Mouse (Mus musculus) embryonic facial prominence, embryonic 14.5 days (tissue): Measurements from ENCODE around the gene Ubxn11. TPM values are rescaled to one million over a fixed set of nuclear protein-coding genes. Genes with fewer than 3 reads are reported as not detected.

ENCODE experiments used
- ATAC-seq: fragments of 200-750 bp; cut with Nextera tagmentation; 2 replicates; pipeline ENCODE4 v1.8.0; 2017; ENCODE audit warnings: low read depth, moderate number of reproducible peaks, moderate TSS enrichment
- DNase-seq: peaks from one replicate; pipeline ENCODE4 v3.0.0-alpha.2; 2015; ENCODE audit warnings: low spot score
- H3K27ac ChIP-seq: fragments of 300-500 bp; sonication (generic); replicated peaks from 2 replicates; pipeline ENCODE4 v1.5.1; 2014; ENCODE audit warnings: low read depth, mild to moderate bottlenecking, low read length, moderate library complexity
- H3K27me3 ChIP-seq: fragments of 300-500 bp; sonication (generic); replicated peaks from 2 replicates; pipeline ENCODE4 v1.6.1; 2014; ENCODE audit warnings: low read length; ENCODE audit not compliant: control insufficient read depth, insufficient read depth
- H3K36me3 ChIP-seq: fragments of 300-500 bp; sonication (generic); 2 replicates; pipeline ENCODE4 v1.6.1; 2014; ENCODE audit warnings: low read length, mixed read lengths; ENCODE audit not compliant: control insufficient read depth, insufficient read depth
- H3K4me1 ChIP-seq: fragments of 300-500 bp; sonication (generic); 2 replicates; pipeline ENCODE4 v1.6.1; 2014; ENCODE audit warnings: antibody characterized with exemption, low read length; ENCODE audit not compliant: control insufficient read depth, insufficient read depth
- H3K4me2 ChIP-seq: fragments of 300-500 bp; sonication (generic); 2 replicates; pipeline ENCODE4 v1.6.1; 2014; ENCODE audit warnings: low read depth, mild to moderate bottlenecking, low read length, moderate library complexity, mixed read lengths
- H3K4me3 ChIP-seq: fragments of 300-500 bp; sonication (generic); 2 replicates; pipeline ENCODE4 v1.5.1; 2014; ENCODE audit warnings: low read depth, mild to moderate bottlenecking, low read length
- H3K9ac ChIP-seq: fragments of 300-500 bp; sonication (generic); 2 replicates; pipeline ENCODE4 v1.6.1; 2014; ENCODE audit warnings: low read depth, mild to moderate bottlenecking, low read length, moderate library complexity, mixed read lengths
- H3K9me3 ChIP-seq: fragments of 300-500 bp; sonication (generic); 2 replicates; pipeline ENCODE4 v1.6.1; 2016; ENCODE audit warnings: low read length; ENCODE audit not compliant: control insufficient read depth
- WGBS: fragments of 180-500 bp; shearing (Covaris S2); extraction: QIAGEN DNeasy Blood & Tissue Kit; methylation state at CpG from one replicate; pipeline ENCODE4 v1.1.7; 2014; 5-methylcytosine and 5-hydroxymethylcytosine counted together
- polyA plus RNA-seq: library from polyadenylated mRNA; unstranded; fragments of >200 nt; fragmentation: Nextera tagmentation; extraction: Ambion mirVana; gene quantifications from 2 replicates; pipeline ENCODE4 v1.2.1, GENCODE M21; 2014

The Ubxn11 gene
- polyA plus RNA-seq, 1 experiment from 2014 or later: 10.2 TPM

DNA sequence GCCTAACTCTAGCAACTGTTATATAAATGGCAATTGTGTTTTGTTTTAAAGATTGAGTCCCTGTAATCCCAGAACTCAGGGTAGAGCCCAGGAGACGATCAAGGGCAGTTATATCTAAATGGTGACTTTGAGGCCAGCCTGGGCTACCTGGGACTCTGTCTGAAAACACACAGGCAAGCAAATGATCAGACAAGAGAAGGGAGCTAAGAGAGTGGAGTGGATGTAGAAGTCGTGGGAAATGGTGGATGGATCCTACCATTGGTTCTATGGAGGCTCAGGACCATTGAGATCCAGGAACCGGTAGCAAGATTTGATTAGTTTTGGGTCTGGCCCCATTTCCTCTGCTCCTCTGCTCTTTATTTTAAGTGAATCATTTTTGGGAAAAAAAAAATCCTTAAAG is 6.2 kb upstream of the Ubxn11 start:
- no peaks in the 10 kb centered on the region for H3K27me3 ChIP-seq
- 82% methylated on average over 3 of the region's 3 CpGs for WGBS
- no peak for ATAC-seq
- H3K36me3 ChIP-seq: no peaks in the 10 kb centered on the region
- H3K4me2 ChIP-seq: no peak overlapping the region
- no peak overlapping the region for H3K4me3 ChIP-seq
- no peak for DNase-seq
- H3K9me3 ChIP-seq: no peaks in the 10 kb centered on the region
- no peak overlapping the region for H3K9ac ChIP-seq
- no peak overlapping the region for H3K27ac ChIP-seq
- no peaks in the 10 kb centered on the region for H3K4me1 ChIP-seq

- Histone ChIP-seq H3K9me3 (no peaks in the 10 kb centered on the region), H3K9ac (no peak overlapping the region), H3K36me3 (no peaks in the 10 kb centered on the region), H3K4me1 (no peaks in the 10 kb centered on the region), H3K4me2 (no peak overlapping the region), H3K27ac (no peak overlapping the region), H3K27me3 (no peaks in the 10 kb centered on the region), H3K4me3 (no peak overlapping the region)
- DNase-seq: no peak
- no peak for ATAC-seq
- WGBS: 70% methylated on average over 5 of the region's 5 CpGs
Observed at GRCm38 (mm10) chr4:134097015-134097608, 5.3 kb upstream of the Ubxn11 start.

- ATAC-seq (no peak), DNase-seq (peak; percentile 16)
- Histone ChIP-seq H3K4me2 (no peak overlapping the region), H3K4me1 (no peaks in the 10 kb centered on the region), H3K27ac (no peak overlapping the region), H3K4me3 (no peak overlapping the region), H3K27me3 (no peaks in the 10 kb centered on the region), H3K9me3 (no peaks in the 10 kb centered on the region), H3K9ac (no peak overlapping the region), H3K36me3 (no peaks in the 10 kb centered on the region)
- WGBS: 59% methylated on average over 8 of the region's 8 CpGs
Observed at GRCm38 (mm10) chr4:134098628-134099027, 3.7 kb upstream of the Ubxn11 start.

DNA sequence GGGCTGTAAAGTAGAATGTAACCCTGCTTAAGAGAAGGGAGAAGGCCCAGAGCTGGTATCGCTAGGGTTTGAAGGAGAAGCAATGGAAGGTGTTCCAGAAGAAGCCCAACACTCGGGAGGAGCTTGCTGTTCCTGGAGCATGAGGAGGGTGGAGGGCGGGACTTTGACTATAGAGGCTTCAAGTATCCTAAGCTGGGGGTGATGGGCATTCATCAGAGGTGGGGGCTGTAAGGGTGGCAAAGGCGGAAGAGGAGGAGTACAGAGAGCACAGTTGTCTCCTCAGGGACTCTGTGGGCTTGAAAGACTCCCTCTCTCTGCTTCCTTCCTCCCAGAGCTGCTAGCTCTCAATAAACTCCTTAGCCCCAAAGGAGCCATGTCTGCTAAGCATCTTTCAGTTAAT is 2.1 kb upstream of the Ubxn11 start:
- no peaks in the 10 kb centered on the region for H3K36me3 ChIP-seq
- no peaks in the 10 kb centered on the region for H3K9me3 ChIP-seq
- no peaks in the 10 kb centered on the region for H3K27me3 ChIP-seq
- H3K9ac ChIP-seq: no peak overlapping the region
- ATAC-seq (no peak), DNase-seq (no peak)
- no peak overlapping the region for H3K4me2 ChIP-seq
- WGBS: 83% methylated on average over 4 of the region's 4 CpGs
- no peak overlapping the region for H3K4me3 ChIP-seq
- no peaks in the 10 kb centered on the region for H3K4me1 ChIP-seq
- H3K27ac ChIP-seq: no peak overlapping the region

DNA sequence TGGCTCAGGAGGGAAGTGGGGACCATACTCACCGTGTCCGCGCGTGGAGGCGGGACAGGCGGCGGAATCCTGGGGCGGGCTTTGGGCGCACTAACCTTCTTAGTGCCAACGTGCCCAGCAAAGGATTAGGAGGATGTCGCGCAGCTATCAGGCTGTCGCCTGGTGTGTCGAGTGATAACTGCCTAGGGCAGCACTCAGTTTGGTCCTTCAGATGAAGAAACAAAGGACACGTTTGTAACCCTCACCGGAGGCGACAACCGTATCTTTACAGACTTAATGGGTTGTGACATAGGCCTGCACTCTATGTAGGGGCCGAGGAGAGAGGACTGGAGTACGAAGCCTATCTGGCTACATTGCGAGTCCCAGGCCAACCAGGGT is 361 bp downstream of the Ubxn11 start:
- no peaks in the 10 kb centered on the region for H3K4me1 ChIP-seq
- peak overlapping the region; percentile 75 for H3K4me3 ChIP-seq
- 2% methylated on average over 21 of the region's 21 CpGs for WGBS
- ATAC-seq (peak; percentile 35), DNase-seq (no peak)
- H3K27ac ChIP-seq: no peak overlapping the region
- peak overlapping the region; percentile 72 for H3K4me2 ChIP-seq
- no peaks in the 10 kb centered on the region for H3K27me3 ChIP-seq
- H3K36me3 ChIP-seq: no peaks in the 10 kb centered on the region
- H3K9ac ChIP-seq: peak overlapping the region; percentile 72
- H3K9me3 ChIP-seq: no peaks in the 10 kb centered on the region

DNA sequence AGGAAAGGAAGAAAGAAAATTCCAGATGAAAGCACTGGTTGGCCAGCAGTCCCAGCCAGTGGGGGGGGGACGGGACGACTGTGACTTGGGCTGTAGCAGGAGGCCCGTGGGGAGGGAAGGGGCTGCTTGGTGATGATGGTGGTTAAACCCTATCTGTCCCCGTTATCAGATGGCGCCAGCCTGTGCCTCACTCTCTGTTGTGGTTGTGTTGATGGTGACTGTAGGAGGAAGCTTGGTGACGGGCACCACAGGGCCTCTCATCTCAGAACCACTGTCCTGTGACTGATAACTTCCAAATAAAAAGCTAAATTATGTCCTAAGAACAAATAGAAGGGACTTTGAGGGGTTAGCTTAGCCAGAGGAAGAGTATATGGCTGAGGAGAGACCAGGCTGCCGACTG is 3.7 kb downstream of the Ubxn11 start:
- DNase-seq (no peak), ATAC-seq (no peak)
- Histone ChIP-seq H3K27me3 (no peaks in the 10 kb centered on the region), H3K4me1 (no peaks in the 10 kb centered on the region), H3K4me3 (no peak overlapping the region), H3K36me3 (no peaks in the 10 kb centered on the region), H3K9ac (no peak overlapping the region), H3K4me2 (no peak overlapping the region), H3K9me3 (no peaks in the 10 kb centered on the region), H3K27ac (no peak overlapping the region)
- WGBS: 68% methylated on average over 7 of the region's 7 CpGs

- H3K36me3 ChIP-seq: no peaks in the 10 kb centered on the region
- no peaks in the 10 kb centered on the region for H3K4me1 ChIP-seq
- H3K4me3 ChIP-seq: no peak overlapping the region
- no peaks in the 10 kb centered on the region for H3K27me3 ChIP-seq
- H3K9me3 ChIP-seq: no peaks in the 10 kb centered on the region
- 86% methylated on average over 7 of the region's 7 CpGs for WGBS
- ATAC-seq (no peak), DNase-seq (no peak)
- no peak overlapping the region for H3K27ac ChIP-seq
- no peak overlapping the region for H3K9ac ChIP-seq
- no peak overlapping the region for H3K4me2 ChIP-seq
Observed at GRCm38 (mm10) chr4:134107730-134108129, 5.4 kb downstream of the Ubxn11 start.

DNA sequence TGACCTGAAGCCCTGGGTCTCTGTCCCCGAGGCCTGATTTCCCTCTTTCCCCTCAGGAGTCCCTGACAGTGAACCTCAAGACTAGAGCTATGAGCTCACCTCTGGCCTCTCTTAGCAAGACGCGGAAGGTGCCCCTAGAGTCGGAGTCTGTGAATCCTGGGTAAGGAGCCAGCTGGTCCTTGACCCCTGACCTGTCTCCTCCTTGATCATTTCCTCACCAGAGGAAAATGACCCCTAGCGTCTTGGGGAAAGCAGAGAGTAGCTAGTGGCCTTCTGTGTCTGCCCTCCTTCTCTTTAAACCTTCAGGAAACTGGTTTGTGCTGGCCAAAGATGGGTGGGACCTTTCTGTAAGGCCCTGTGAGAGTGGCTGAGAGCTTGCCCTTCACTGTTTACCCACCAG is 5.8 kb downstream of the Ubxn11 start:
- no peak for DNase-seq
- Histone ChIP-seq H3K36me3 (no peaks in the 10 kb centered on the region), H3K9me3 (no peaks in the 10 kb centered on the region), H3K4me3 (no peak overlapping the region), H3K4me1 (no peaks in the 10 kb centered on the region), H3K9ac (no peak overlapping the region), H3K4me2 (no peak overlapping the region), H3K27me3 (no peaks in the 10 kb centered on the region), H3K27ac (no peak overlapping the region)
- WGBS: 20% methylated on average over 5 of the region's 5 CpGs
- no peak for ATAC-seq

DNA sequence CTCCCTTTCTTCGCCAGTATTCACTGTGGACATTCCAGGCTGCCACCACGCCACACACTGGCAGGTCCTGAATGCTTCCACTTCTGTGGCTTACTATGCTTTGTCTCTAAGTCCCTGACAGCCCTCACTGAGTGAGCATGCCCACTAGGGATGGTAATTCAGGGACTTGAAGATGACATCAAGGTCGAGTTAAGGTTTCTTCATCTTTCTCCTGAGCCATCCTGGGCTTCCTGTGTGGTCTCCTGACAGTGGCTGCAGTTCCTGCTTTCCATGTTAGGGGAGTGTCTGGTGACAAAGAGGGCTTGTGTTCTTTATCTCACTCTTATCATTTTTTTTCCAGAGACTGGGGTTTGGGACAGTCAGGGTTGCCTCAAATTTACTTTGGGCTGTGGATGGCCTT is 8.3 kb downstream of the Ubxn11 start:
- Histone ChIP-seq H3K27me3 (no peaks in the 10 kb centered on the region), H3K9me3 (no peaks in the 10 kb centered on the region), H3K27ac (no peak overlapping the region), H3K4me1 (no peaks in the 10 kb centered on the region), H3K9ac (no peak overlapping the region), H3K36me3 (no peaks in the 10 kb centered on the region), H3K4me3 (no peak overlapping the region), H3K4me2 (no peak overlapping the region)
- 39% methylated on average over 3 of the region's 3 CpGs for WGBS
- DNase-seq (no peak), ATAC-seq (no peak)
